Mouse (Mus musculus): ENCODE measurements around the gene P2ry2. TPM values are rescaled to one million over a fixed set of nuclear protein-coding genes. Genes with fewer than 3 reads are reported as not detected.

The P2ry2 gene
- polyA plus RNA-seq, 1 experiment from 2014 or later = 4.9 TPM

DNA sequence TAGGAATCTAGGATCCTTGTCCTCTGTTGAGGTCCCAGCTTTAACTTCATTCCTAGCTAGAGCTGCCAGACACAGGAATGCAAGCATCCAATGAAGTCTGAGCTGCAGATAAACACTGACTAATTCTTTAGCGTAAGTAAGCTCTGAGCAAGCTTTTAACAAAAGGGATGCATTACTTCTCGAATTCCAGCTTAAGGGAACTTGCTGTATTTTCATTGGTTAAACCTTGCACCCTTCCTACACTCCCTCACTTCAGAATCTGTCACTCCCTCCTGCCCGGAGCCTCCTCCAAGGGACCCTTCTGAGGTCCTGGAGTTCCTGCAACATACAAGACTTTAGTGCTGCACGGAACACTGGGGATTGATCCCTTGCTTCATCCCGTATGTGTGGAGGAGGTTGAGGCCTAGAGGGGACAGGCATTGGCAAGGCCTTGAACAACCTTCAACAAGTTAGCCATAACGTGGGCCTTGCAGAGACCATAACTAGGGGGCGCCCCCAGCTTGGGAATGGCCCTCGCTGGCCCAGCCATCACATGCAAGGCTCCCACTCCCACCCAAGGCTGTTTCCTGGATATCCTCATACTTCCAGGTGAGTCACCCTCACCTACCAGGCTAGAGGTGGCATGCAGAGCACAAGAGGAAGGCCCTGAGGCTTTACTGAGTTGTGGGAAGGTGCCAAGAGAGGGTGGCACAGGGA is 31.3 kb upstream of the P2ry2 start:
- peaks cover 43% of the 10 kb centered on the region for H3K4me1 ChIP-seq
- no peaks in the 10 kb centered on the region for H3K9me3 ChIP-seq
- 56% methylated on average over 8 of the region's 8 CpGs for WGBS
- no peaks in the 10 kb centered on the region for H3K36me3 ChIP-seq
- no peak overlapping the region for H3K4me3 ChIP-seq
- no peaks in the 10 kb centered on the region for H3K27me3 ChIP-seq
- no peak for ATAC-seq (ENCODE audit: borderline replicate concordance, extremely low read depth, low FRiP score, low TSS enrichment)
- H3K4me2 ChIP-seq = no peak overlapping the region
- H3K9ac ChIP-seq = no peak overlapping the region
- no peak overlapping the region for H3K27ac ChIP-seq

DNA sequence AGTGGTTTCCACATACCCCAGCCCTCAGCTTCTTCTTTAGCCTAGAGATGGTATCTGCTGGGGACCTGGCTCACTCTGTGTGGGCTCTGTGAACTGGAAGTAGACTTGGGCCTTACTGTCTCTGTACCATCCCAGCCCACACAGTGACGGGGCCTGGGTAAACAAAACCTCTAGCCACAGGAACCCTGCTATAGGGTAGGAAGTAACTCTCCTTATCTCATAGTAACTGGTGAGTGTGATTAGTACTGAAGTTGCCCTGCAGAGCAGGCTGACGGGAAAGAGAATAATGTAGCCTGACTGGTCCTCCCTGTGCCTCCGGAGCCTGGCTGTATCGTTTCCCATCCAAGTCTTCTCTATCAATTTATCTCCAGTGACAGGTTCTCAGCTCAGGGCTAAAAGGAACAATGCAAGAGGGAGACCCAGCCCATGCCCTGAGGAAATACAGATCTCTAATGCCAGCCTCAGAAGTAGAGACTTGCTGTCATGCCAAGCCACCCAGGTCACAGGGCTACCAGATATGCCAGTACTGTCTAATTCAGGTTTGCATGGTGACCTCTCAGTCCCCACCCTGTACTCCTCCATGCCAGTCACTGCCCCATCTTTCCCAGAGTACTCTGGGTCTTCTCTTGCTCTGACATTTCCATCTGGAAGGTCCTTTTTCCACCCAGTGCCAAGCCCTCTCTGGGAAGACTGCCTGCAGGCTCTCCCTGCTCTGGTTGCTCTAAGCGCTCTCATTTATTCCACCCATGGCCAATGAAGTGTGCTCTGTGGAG is 29.5 kb upstream of the P2ry2 start:
- no peaks in the 10 kb centered on the region for H3K36me3 ChIP-seq
- H3K27ac ChIP-seq = peak overlapping the region; percentile 59
- ATAC-seq (ENCODE audit: borderline replicate concordance, extremely low read depth, low FRiP score, low TSS enrichment) = peak; percentile 51
- peaks cover 39% of the 10 kb centered on the region for H3K4me1 ChIP-seq
- H3K9me3 ChIP-seq = no peaks in the 10 kb centered on the region
- no peak overlapping the region for H3K4me3 ChIP-seq
- no peak overlapping the region for H3K9ac ChIP-seq
- no peaks in the 10 kb centered on the region for H3K27me3 ChIP-seq
- no peak overlapping the region for H3K4me2 ChIP-seq
- WGBS = 21% methylated on average over 5 of the region's 5 CpGs

DNA sequence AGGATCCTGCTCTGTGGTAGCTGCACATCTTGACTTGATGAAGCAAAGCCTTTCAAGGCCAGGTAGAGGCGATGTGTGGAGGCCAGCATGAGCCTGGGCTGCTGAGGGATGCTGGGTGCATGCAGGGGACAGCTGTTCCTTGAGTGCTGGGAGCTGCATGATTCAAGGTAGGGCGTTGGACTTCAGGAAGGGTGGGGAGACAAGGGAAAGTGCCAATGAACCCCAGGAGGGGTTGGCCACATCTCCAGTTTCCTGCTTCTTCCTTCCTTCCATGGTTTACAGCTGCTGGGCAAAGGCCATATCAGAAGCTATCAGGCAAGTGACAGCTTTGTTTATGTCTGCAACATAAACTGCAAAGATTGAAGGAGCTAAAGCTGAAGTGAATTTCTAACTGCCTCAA is 28.9 kb upstream of the P2ry2 start:
- H3K36me3 ChIP-seq = no peaks in the 10 kb centered on the region
- H3K9me3 ChIP-seq = no peaks in the 10 kb centered on the region
- no peaks in the 10 kb centered on the region for H3K27me3 ChIP-seq
- H3K4me1 ChIP-seq = peaks cover 39% of the 10 kb centered on the region
- H3K27ac ChIP-seq = peak overlapping the region; percentile 59
- 44% methylated on average over 2 of the region's 2 CpGs for WGBS
- H3K9ac ChIP-seq = no peak overlapping the region
- no peak overlapping the region for H3K4me3 ChIP-seq
- no peak overlapping the region for H3K4me2 ChIP-seq
- peak; percentile 25; the same call in 1 of the 2 replicates for ATAC-seq (ENCODE audit: borderline replicate concordance, extremely low read depth, low FRiP score, low TSS enrichment)

DNA sequence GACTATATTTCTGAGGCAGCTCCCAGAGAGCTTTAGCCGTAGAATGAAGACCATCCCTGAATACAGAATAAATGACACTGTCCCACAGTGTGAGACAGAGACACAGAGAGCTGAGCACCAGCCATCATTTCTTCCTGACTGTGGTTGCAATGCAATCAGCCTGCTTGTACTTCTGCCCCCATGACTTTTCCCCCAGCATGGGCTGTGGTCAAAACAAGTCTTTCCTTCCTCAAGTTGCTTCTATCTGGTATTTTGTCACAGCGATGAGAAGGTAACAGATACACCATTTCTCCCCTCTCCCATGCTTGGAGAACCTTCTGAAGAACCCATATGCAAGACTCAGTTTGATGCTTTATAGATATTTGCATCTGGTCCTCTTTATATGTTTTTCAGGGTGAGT is 20.7 kb upstream of the P2ry2 start:
- Histone ChIP-seq H3K27ac (no peak overlapping the region), H3K27me3 (no peaks in the 10 kb centered on the region), H3K36me3 (no peaks in the 10 kb centered on the region), H3K9me3 (no peaks in the 10 kb centered on the region), H3K4me2 (no peak overlapping the region), H3K4me1 (peaks cover 34% of the 10 kb centered on the region), H3K4me3 (no peak overlapping the region), H3K9ac (no peak overlapping the region)
- 88% methylated on average over 2 of the region's 2 CpGs for WGBS
- no peak for ATAC-seq (ENCODE audit: borderline replicate concordance, extremely low read depth, low FRiP score, low TSS enrichment)

DNA sequence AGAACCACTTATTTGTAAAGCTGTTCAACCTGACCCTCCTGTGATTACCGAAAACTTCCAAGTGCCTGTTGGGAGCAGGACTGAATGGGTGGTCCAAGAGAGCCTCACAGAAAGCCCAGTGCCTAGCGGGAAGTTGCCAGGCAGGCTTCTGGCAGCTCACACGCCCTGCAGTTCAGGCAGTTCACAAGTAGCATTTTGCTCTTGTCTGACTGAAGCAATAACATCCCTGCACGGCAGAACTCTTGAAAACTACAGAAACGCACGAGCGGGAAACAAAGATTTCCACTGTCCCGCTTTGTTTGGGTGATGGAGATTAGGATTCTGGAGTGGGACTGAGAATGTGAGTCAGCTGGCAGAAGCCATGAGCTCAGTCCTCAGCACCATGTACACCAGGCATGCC is 18.6 kb upstream of the P2ry2 start:
- H3K9me3 ChIP-seq = no peaks in the 10 kb centered on the region
- no peak overlapping the region for H3K9ac ChIP-seq
- WGBS = 15% methylated on average over 8 of the region's 8 CpGs
- no peaks in the 10 kb centered on the region for H3K36me3 ChIP-seq
- peaks cover 34% of the 10 kb centered on the region for H3K4me1 ChIP-seq
- peak; percentile 66; the same call in 1 of the 2 replicates for ATAC-seq (ENCODE audit: borderline replicate concordance, extremely low read depth, low FRiP score, low TSS enrichment)
- H3K27ac ChIP-seq = peak overlapping the region; percentile 78
- H3K4me3 ChIP-seq = no peak overlapping the region
- no peak overlapping the region for H3K4me2 ChIP-seq
- no peaks in the 10 kb centered on the region for H3K27me3 ChIP-seq

DNA sequence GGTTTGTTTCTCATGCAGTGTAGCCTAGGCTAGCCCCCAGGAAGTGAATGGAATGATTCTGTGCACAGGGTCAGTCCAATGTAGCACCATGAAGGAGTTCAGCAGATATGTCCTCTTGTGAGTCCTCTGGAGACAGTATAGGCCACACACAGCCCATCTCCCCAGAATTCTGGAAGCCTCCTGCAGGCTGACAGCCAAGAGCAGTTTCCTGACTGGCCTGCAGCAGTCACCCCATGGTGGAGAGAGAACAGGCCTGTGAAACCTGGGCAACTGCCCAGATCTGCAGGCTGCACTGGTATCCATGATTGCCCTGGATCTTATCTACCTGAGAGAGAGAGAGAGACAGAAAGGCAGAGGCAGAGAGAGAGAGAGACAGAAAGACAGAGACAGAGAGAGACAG is 18.1 kb upstream of the P2ry2 start:
- peak overlapping the region; percentile 78 for H3K27ac ChIP-seq
- peak; percentile 74 for ATAC-seq (ENCODE audit: borderline replicate concordance, extremely low read depth, low FRiP score, low TSS enrichment)
- no peaks in the 10 kb centered on the region for H3K27me3 ChIP-seq
- no peak overlapping the region for H3K4me2 ChIP-seq
- no peaks in the 10 kb centered on the region for H3K9me3 ChIP-seq
- peaks cover 34% of the 10 kb centered on the region for H3K4me1 ChIP-seq
- no peak overlapping the region for H3K4me3 ChIP-seq
- H3K9ac ChIP-seq = no peak overlapping the region
- no peaks in the 10 kb centered on the region for H3K36me3 ChIP-seq

DNA sequence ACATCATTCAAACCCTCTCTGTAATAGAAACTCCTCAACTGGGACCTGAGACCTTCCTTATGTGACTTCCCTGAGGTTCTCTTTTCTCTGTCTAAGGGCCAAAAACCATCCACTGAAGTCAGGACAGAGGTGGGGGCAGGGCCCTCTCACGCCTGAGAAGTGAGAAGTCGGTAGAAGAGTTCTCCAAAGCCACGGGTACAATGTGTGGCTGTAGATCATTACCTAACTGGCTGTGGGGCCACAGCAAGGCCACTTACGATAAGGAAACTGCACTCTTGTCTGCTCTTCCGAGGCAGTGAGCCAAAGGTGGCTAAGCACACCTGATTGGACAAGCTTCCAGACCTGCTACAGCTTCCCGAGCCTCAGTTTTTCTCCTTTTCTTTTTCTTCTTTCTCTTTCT is 16.8 kb upstream of the P2ry2 start:
- 0 out of 2 replicates have a peak overlapping the region, but pooled peaks have one; percentile 29 for H3K27ac ChIP-seq
- H3K4me1 ChIP-seq = peaks cover 34% of the 10 kb centered on the region
- no peak overlapping the region for H3K4me3 ChIP-seq
- H3K4me2 ChIP-seq = no peak overlapping the region
- H3K27me3 ChIP-seq = no peaks in the 10 kb centered on the region
- H3K36me3 ChIP-seq = no peaks in the 10 kb centered on the region
- H3K9ac ChIP-seq = no peak overlapping the region
- 48% methylated on average over 6 of the region's 6 CpGs for WGBS
- ATAC-seq (ENCODE audit: borderline replicate concordance, extremely low read depth, low FRiP score, low TSS enrichment) = peak; percentile 45; the same call in 1 of the 2 replicates
- H3K9me3 ChIP-seq = no peaks in the 10 kb centered on the region

DNA sequence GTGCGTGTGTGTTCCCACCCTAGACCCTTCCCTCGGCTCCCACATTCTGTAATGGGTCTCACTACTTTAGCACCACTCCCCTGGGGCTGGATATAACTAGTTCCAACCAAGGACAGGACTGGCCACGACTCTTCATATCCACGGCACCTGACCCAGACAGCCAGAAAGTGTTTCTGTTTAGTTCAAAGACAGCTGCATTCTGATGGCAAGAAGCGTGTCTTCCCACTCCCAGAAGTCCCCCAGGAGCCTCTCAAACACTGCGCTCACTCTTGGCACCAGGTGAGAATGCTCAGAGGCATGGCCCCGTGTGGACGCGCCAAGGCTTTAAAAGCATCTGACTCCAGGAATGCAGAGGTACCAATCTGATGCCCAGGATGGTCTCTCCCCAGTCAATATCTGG is 16.3 kb upstream of the P2ry2 start:
- Histone ChIP-seq H3K27me3 (no peaks in the 10 kb centered on the region), H3K27ac (0 out of 2 replicates have a peak overlapping the region, but pooled peaks have one; percentile 29), H3K9me3 (no peaks in the 10 kb centered on the region), H3K36me3 (no peaks in the 10 kb centered on the region), H3K4me1 (peaks cover 33% of the 10 kb centered on the region), H3K9ac (no peak overlapping the region), H3K4me3 (no peak overlapping the region), H3K4me2 (no peak overlapping the region)
- WGBS = 63% methylated on average over 9 of the region's 9 CpGs
- no peak for ATAC-seq (ENCODE audit: borderline replicate concordance, extremely low read depth, low FRiP score, low TSS enrichment)

DNA sequence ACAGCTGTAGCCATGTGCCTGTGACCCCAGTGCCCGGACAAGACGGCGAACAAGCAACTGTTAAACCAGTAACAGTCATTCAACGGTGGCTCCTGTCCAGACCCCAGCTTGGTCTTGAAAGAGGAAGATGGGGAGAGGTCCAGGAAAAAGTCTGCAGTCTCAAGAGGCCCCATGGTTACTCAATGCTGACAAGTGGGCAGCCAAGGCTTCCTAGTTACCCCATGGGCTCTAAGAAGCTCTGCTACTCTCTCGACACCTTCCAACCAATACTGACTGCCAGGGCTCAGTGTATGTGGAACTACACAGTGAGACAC is 15.7 kb upstream of the P2ry2 start:
- Histone ChIP-seq H3K27me3 (no peaks in the 10 kb centered on the region), H3K4me3 (no peak overlapping the region), H3K27ac (no peak overlapping the region), H3K4me1 (peaks cover 30% of the 10 kb centered on the region), H3K36me3 (no peaks in the 10 kb centered on the region), H3K4me2 (no peak overlapping the region), H3K9ac (no peak overlapping the region), H3K9me3 (no peaks in the 10 kb centered on the region)
- WGBS = 59% methylated on average over 5 of the region's 5 CpGs
- ATAC-seq (ENCODE audit: borderline replicate concordance, extremely low read depth, low FRiP score, low TSS enrichment) = no peak

DNA sequence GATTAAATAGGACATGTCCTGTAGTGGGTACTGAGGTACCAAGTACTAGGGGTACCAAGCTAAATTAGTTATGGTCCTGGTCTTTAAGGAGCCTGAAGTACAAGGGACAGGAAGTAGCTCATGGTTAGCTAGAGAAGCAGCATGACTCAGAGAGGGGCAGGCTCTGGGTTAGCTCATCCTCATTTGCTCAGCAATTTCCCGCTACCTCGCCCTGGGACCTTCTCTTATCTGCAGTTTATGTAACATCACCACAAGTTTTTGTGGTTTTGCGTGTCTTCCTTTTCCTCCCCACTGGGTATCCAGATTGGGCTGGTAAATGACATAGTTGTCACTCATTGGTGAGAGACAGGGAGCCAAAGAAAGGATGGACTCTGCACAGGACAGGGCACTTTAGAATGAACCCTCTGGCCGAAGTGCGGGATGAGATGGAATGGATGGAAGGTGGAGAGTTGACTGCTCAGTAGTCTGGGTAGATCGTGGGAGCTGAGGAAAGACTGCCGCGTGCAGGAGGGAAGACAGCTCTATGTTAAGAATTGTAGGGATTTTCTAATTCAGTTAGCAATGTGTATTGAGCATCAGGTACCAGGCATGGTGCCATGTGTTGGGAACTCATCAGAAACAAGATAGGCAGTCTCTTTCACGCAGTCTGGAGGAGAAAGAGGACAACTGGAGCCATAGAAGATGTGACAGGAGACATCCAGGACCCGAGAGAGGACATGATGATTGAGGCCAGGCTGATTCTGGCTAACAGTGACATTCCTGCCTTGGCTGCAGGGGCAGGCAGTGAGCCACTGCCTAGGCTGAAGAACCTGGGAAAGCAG is 15.2 kb upstream of the P2ry2 start:
- ATAC-seq (ENCODE audit: borderline replicate concordance, extremely low read depth, low FRiP score, low TSS enrichment) = no peak
- 79% methylated on average over 10 of the region's 10 CpGs for WGBS
- no peak overlapping the region for H3K27ac ChIP-seq

DNA sequence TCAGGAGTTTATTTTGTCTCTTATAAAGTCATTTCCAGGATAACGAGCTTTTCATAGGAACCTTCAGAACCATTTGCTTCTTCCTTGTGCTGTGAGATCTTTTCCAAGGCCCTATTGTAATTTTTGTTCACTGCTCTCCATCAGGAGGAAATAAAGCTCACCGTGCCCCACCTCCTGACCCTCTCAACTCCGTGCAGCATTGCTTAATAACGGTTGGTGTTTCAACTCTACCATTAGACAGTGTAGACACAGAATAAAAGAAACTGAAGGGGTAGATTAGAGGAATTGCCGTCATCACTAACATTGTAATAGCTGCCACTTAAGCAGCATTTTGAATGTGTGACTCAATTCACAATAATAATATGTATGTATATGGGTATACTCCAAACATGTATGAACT is 14.2 kb upstream of the P2ry2 start:
- no peak for ATAC-seq (ENCODE audit: borderline replicate concordance, extremely low read depth, low FRiP score, low TSS enrichment)

More for the DNA sequence above, 15.2 kb upstream of the P2ry2 start:
- Histone ChIP-seq H3K27me3 (no peaks in the 10 kb centered on the region), H3K36me3 (no peaks in the 10 kb centered on the region), H3K4me3 (no peak overlapping the region), H3K4me1 (peaks cover 30% of the 10 kb centered on the region), H3K9me3 (no peaks in the 10 kb centered on the region), H3K4me2 (no peak overlapping the region), H3K9ac (no peak overlapping the region)

DNA sequence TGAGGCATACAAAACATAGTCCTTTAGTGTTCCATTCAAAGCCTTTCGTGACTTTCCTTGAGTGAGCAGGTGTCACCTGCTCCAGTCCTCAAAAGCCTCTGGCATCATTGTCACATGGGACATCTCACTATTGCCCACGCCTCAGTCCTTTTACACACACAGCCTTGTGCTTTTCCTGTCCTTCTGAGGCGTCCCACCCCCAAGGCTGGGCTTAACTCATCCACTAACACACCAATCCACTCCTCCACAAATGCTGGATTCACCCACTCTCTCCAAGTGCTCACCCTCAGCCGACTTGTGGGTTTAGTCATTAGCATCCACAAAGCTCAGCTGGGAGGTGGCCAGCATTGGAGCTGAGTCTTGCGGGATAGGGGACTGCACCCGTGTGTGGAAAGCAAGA is 4.8 kb upstream of the P2ry2 start:
- H3K36me3 ChIP-seq = no peaks in the 10 kb centered on the region
- WGBS = 62% methylated on average over 6 of the region's 6 CpGs
- H3K4me2 ChIP-seq = no peak overlapping the region
- H3K9ac ChIP-seq = no peak overlapping the region
- no peak for ATAC-seq (ENCODE audit: borderline replicate concordance, extremely low read depth, low FRiP score, low TSS enrichment)
- peaks cover 17% of the 10 kb centered on the region for H3K4me1 ChIP-seq
- no peak overlapping the region for H3K4me3 ChIP-seq
- no peaks in the 10 kb centered on the region for H3K9me3 ChIP-seq
- H3K27ac ChIP-seq = no peak overlapping the region
- H3K27me3 ChIP-seq = peaks cover 10% of the 10 kb centered on the region

More for the DNA sequence above, 14.2 kb upstream of the P2ry2 start:
- H3K4me1 ChIP-seq = peaks cover 30% of the 10 kb centered on the region
- no peaks in the 10 kb centered on the region for H3K27me3 ChIP-seq
- no peak overlapping the region for H3K4me3 ChIP-seq
- H3K27ac ChIP-seq = no peak overlapping the region
- no peaks in the 10 kb centered on the region for H3K36me3 ChIP-seq
- WGBS = 37% methylated on average over 5 of the region's 5 CpGs
- H3K9ac ChIP-seq = no peak overlapping the region
- H3K9me3 ChIP-seq = no peaks in the 10 kb centered on the region
- H3K4me2 ChIP-seq = no peak overlapping the region

All from lung, embryonic 15.5 days (tissue).